Mouse (Mus musculus): ENCODE measurements around the gene Tmem109. TPM values are rescaled to one million over a fixed set of nuclear protein-coding genes. Genes with fewer than 3 reads are reported as not detected.

Tmem109 gene
- total and polyA plus RNA-seq, 3 experiments: 101 to 160 (median 109) TPM

DNA sequence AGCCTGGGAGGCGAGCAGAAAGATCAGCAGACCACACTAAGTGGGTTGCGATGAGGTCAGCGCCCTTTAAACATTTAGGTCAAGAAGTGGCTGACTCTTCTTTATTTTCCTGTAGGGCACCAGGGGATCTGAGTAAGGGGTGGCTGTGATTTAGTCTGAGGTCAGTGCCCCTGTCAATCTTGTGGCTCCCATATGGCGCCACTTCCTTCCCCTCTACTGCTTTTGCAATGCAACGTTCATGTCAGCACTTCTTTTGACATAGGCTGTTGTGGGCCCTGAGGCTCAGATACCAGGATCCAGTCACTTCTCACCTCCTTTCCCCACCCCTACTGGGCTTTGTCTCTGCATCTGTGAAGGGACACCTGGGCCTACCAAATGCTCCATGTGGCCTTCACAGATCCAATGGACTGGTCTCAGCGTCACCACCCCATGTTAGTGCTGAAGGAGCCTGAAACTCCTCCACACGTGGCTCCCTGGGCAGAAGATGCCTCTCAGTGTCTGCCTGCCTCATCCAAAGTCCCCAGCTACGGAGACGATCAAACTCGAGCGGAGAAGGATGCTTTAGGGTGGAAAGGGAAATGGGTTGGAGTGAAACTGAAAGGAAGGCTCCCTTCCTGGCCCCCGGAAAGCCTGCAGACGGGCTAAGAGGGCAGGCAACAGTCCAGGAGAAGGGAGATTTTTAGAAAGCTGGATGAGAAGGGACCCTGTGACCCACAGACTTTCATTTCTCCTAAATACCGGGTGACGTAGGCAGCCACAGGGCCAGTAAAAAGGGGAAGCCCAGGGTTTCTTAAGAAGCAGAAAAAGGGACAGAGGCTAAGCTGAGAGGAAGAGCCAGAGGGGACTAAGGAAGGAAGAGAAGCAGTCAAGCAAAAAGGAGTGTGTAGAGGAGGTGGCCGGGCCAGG lies 39.8 kb downstream of the Tmem109 start:
- peak overlapping the region; percentile 38 for H3K4me3 ChIP-seq
- no peaks in the 10 kb centered on the region for H3K27me3 ChIP-seq (ENCODE audit: control insufficient read depth, insufficient read depth, low read length)
- H3K27ac ChIP-seq: peak overlapping the region; percentile 64
- peaks cover 4% of the 10 kb centered on the region for H3K4me1 ChIP-seq (ENCODE audit: control insufficient read depth, insufficient read depth, low read length)
- H3K9ac ChIP-seq (ENCODE audit: low read depth, low read length): 0 out of 2 replicates have a peak overlapping the region, but pooled peaks have one; percentile 17
- DNase-seq: peak; percentile 53 to 72
- no peaks in the 10 kb centered on the region for H3K36me3 ChIP-seq (ENCODE audit: control insufficient read depth, insufficient read depth, low read length)
- no peaks in the 10 kb centered on the region for H3K79me2 ChIP-seq (replicated peaks; ENCODE audit: control insufficient read depth, insufficient read depth, low read length)
- TF ChIP-seq POLR2A (IDR thresholded peaks at IDR 0.05; ENCODE audit: insufficient read depth, low read depth, low read length) (no peak; the same call in 1 of the 2 replicates), CTCF (IDR thresholded peaks at IDR 0.05) (no peak), EP300 (IDR thresholded peaks at IDR 0.05; ENCODE audit: insufficient read depth, low read depth, low read length) (0 out of 2 replicates have a peak, but pooled peaks have one; percentile 1)
- intact Hi-C loops (cut with DNase I): no loop called here
- WGBS: 49% methylated on average over 16 of the region's 16 CpGs

DNA sequence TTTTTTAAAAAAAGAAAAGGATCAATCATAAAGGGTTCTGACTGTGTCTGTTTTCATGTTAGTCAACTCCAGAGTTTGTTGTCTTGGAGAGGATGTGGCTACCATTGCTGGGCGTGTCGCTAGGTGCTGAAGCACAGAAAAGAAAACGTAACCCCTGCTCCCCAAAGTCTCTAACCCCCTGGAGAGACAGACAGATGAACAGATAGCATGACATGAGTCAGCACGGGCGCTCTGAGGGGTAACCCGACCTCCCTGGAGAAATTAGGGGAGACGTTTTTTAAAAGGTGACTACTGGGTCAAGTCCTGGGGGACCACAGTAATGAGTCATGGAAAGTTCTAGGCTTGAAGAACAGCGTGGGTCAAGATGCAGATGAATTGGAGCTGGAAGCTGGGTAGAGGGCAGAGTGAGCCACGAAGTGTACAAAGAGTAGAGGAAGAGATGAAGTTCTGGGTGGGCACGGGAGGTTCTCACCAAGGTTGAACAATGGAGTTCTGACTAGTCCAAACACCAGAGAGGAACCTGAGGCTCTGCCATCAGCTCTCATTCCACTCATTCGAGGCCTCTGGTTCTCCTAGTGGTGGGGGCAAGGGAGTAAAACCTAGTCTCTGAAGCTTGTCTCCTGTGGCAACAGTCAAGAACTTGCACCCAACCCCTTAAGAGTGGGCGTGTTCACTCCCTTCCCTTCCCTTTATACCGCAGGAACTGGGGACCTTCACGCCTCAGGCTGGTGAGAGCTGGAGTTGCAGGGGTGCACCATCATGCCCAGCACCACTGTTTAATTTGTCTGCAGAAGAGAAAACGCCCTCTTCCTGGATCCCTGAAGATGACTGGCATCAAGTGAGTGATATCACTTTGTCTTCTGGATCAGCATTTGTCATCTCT lies 42.5 kb downstream of the Tmem109 start, which contains the start of gene Slc15a3:
TSS of gene Slc15a3 (plus strand) at position 718 of the 883 bp plus-strand sequence.
- Histone ChIP-seq H3K27me3 (ENCODE audit: control insufficient read depth, insufficient read depth, low read length) (no peaks in the 10 kb centered on the region), H3K4me3 (no peak within 1 kb of the TSS), H3K36me3 (ENCODE audit: control insufficient read depth, insufficient read depth, low read length) (no peaks in the 10 kb centered on the region), H3K79me2 (replicated peaks; ENCODE audit: control insufficient read depth, insufficient read depth, low read length) (no peaks in the 10 kb centered on the region), H3K9ac (ENCODE audit: low read depth, low read length) (no peak within 1 kb of the TSS), H3K27ac (no peak within 1 kb of the TSS), H3K4me1 (ENCODE audit: control insufficient read depth, insufficient read depth, low read length) (peaks cover 4% of the 10 kb centered on the region; the same call in 1 of the 2 replicates)
- TF ChIP-seq EP300 (IDR thresholded peaks at IDR 0.05; ENCODE audit: insufficient read depth, low read depth, low read length): no peak
- no peak for TF ChIP-seq POLR2A (IDR thresholded peaks at IDR 0.05; ENCODE audit: insufficient read depth, low read depth, low read length)
- intact Hi-C loops (cut with DNase I): no loop called here
- 75% methylated on average over 15 of the region's 15 CpGs for WGBS
- DNase-seq: no peak

- TF ChIP-seq CTCF (IDR thresholded peaks at IDR 0.05): no peak
- TF ChIP-seq POLR2A (IDR thresholded peaks at IDR 0.05; ENCODE audit: insufficient read depth, low read depth, low read length): no peak
- TF ChIP-seq EP300 (IDR thresholded peaks at IDR 0.05; ENCODE audit: insufficient read depth, low read depth, low read length): no peak
- H3K9ac ChIP-seq (ENCODE audit: low read depth, low read length): no peak overlapping the region
- WGBS: 62% methylated on average over 3 of the region's 3 CpGs
- no peaks in the 10 kb centered on the region for H3K79me2 ChIP-seq (replicated peaks; ENCODE audit: control insufficient read depth, insufficient read depth, low read length)
- H3K4me3 ChIP-seq: no peak overlapping the region
- intact Hi-C loops (cut with DNase I): no loop called here
- no peaks in the 10 kb centered on the region for H3K4me1 ChIP-seq (ENCODE audit: control insufficient read depth, insufficient read depth, low read length)
- no peak for DNase-seq
- H3K36me3 ChIP-seq (ENCODE audit: control insufficient read depth, insufficient read depth, low read length): no peaks in the 10 kb centered on the region
- H3K27ac ChIP-seq: no peak overlapping the region
- no peaks in the 10 kb centered on the region for H3K27me3 ChIP-seq (ENCODE audit: control insufficient read depth, insufficient read depth, low read length)
Observed at GRCm38 (mm10) chr19:10835671-10836070, 46.1 kb downstream of the Tmem109 start.

- 81% methylated on average over 3 of the region's 3 CpGs for WGBS
- Histone ChIP-seq H3K27me3 (ENCODE audit: control insufficient read depth, insufficient read depth, low read length) (no peaks in the 10 kb centered on the region), H3K4me1 (ENCODE audit: control insufficient read depth, insufficient read depth, low read length) (no peaks in the 10 kb centered on the region), H3K4me3 (no peak overlapping the region), H3K9ac (ENCODE audit: low read depth, low read length) (no peak overlapping the region), H3K27ac (no peak overlapping the region), H3K36me3 (ENCODE audit: control insufficient read depth, insufficient read depth, low read length) (no peaks in the 10 kb centered on the region), H3K79me2 (replicated peaks; ENCODE audit: control insufficient read depth, insufficient read depth, low read length) (no peaks in the 10 kb centered on the region)
- TF ChIP-seq CTCF (IDR thresholded peaks at IDR 0.05) (no peak), POLR2A (IDR thresholded peaks at IDR 0.05; ENCODE audit: insufficient read depth, low read depth, low read length) (no peak), EP300 (IDR thresholded peaks at IDR 0.05; ENCODE audit: insufficient read depth, low read depth, low read length) (no peak)
- intact Hi-C loops (cut with DNase I): loop anchor here (5.0 kb wide), 1 partner anchor 124 kb away; no protein-coding TSS in a partner anchor
- DNase-seq: no peak
Observed at GRCm38 (mm10) chr19:10833611-10834010, 48.2 kb downstream of the Tmem109 start.

- intact Hi-C loops (cut with DNase I): loop anchor here (5.0 kb wide), 1 partner anchor 125 kb away; no protein-coding TSS in a partner anchor
- no peak for DNase-seq
- 38% methylated on average over 3 of the region's 3 CpGs for WGBS
Observed at GRCm38 (mm10) chr19:10832030-10832429, 49.8 kb downstream of the Tmem109 start.

More at GRCm38 (mm10) chr19:10832030-10832429, 49.8 kb downstream of the Tmem109 start:
- no peaks in the 10 kb centered on the region for H3K79me2 ChIP-seq (replicated peaks; ENCODE audit: control insufficient read depth, insufficient read depth, low read length)
- H3K4me1 ChIP-seq (ENCODE audit: control insufficient read depth, insufficient read depth, low read length): no peaks in the 10 kb centered on the region
- H3K27ac ChIP-seq: no peak overlapping the region
- H3K36me3 ChIP-seq (ENCODE audit: control insufficient read depth, insufficient read depth, low read length): no peaks in the 10 kb centered on the region
- H3K4me3 ChIP-seq: no peak overlapping the region
- no peak overlapping the region for H3K9ac ChIP-seq (ENCODE audit: low read depth, low read length)
- no peak for TF ChIP-seq CTCF (IDR thresholded peaks at IDR 0.05)
- no peak for TF ChIP-seq POLR2A (IDR thresholded peaks at IDR 0.05; ENCODE audit: insufficient read depth, low read depth, low read length)
- no peak for TF ChIP-seq EP300 (IDR thresholded peaks at IDR 0.05; ENCODE audit: insufficient read depth, low read depth, low read length)
- H3K27me3 ChIP-seq (ENCODE audit: control insufficient read depth, insufficient read depth, low read length): no peaks in the 10 kb centered on the region
